Mouse (Mus musculus) cerebellum, adult 9-10 months (tissue): ENCODE results near the gene Pcp4l1.

Experiments used
- DNase-seq: peaks from one replicate; pipeline ENCODE4 v3.0.0; 2022

Gene Pcp4l1

GRCm38 (mm10) chr1:171130971-171131370 is 65.1 kb downstream of the Pcp4l1 start:
- no peak for DNase-seq

GRCm38 (mm10) chr1:171129251-171129650 is 66.8 kb downstream of the Pcp4l1 start:
- DNase-seq = no peak

GRCm38 (mm10) chr1:171124398-171124797 is 71.7 kb downstream of the Pcp4l1 start:
- no peak for DNase-seq
